Mouse (Mus musculus) megakaryocyte, embryonic 14.5 days (primary cell): Measurements from ENCODE around the gene Scgb3a1. TPM values are rescaled to one million over a fixed set of nuclear protein-coding genes. Genes with fewer than 3 reads are reported as not detected.

ENCODE experiments used
- H3K27me3 ChIP-seq: replicated peaks from 2 replicates; pipeline ENCODE3; 2012; ENCODE audit warnings: inconsistent platforms
- H3K36me3 ChIP-seq: replicated peaks from 2 replicates; pipeline ENCODE3; 2012; ENCODE audit warnings: low read length, inconsistent platforms, mixed read lengths
- H3K4me1 ChIP-seq: 2 replicates; pipeline ENCODE4 v1.6.1; 2012; ENCODE audit warnings: inconsistent platforms
- H3K4me3 ChIP-seq: replicated peaks from 2 replicates; pipeline ENCODE3; 2012; ENCODE audit warnings: moderate library complexity, mild to moderate bottlenecking, inconsistent platforms
- H3K9me3 ChIP-seq: 2 replicates; pipeline ENCODE4 v1.6.1; 2012; ENCODE audit warnings: inconsistent platforms
- FLI1 ChIP-seq: IDR thresholded peaks from 2 replicates; pipeline ENCODE4 v1.6.1; 2012; ENCODE audit warnings: low read length, inconsistent platforms, mixed read lengths
- GATA1 ChIP-seq: IDR thresholded peaks from 3 replicates; pipeline ENCODE4 v1.6.1; 2012; ENCODE audit warnings: mixed read lengths, low read length, inconsistent platforms, borderline replicate concordance
- polyA plus RNA-seq: library from polyadenylated mRNA; stranded (reverse); fragments of >175 nt; gene quantifications from 2 replicates; pipeline ENCODE4 v1.2.3, GENCODE M21; 2012; ENCODE audit warnings: low replicate concordance; ENCODE audit not compliant: insufficient read depth

The Scgb3a1 gene
- polyA plus RNA-seq, 1 experiment = not detected

GRCm38 (mm10) chr11:49635671-49636070, 27.7 kb upstream of the Scgb3a1 start:
- TF ChIP-seq GATA1 (no peak), FLI1 (no peak)
- H3K27me3 ChIP-seq = peaks cover 84% of the 10 kb centered on the region
- H3K36me3 ChIP-seq = no peaks in the 10 kb centered on the region
- H3K4me1 ChIP-seq = peaks cover 28% of the 10 kb centered on the region
- H3K4me3 ChIP-seq = no peak overlapping the region
- H3K9me3 ChIP-seq = peaks cover 27% of the 10 kb centered on the region

DNA sequence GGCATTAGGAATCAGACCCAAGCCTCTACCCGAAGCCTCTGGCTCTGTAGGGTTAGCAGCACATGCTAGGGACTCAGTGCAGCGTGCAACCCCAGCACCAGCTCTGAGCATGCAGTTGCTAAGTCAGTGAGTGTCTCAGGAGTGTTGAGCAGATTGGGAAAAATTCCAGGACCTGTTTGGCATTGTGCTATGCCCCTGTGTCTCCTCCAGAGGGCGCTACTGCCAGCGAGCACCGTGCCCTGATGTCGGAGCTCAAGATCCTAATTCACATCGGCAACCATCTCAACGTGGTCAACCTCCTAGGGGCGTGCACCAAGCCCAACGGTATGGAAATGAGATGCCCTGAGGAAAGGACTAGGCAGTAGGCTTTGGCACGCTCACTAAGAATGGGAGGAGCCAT, 27.0 kb upstream of the Scgb3a1 start:
- Histone ChIP-seq H3K27me3 (peaks cover 85% of the 10 kb centered on the region), H3K4me3 (no peak overlapping the region), H3K4me1 (peaks cover 28% of the 10 kb centered on the region), H3K9me3 (peaks cover 35% of the 10 kb centered on the region), H3K36me3 (no peaks in the 10 kb centered on the region)
- TF ChIP-seq FLI1 (no peak), GATA1 (no peak)

DNA sequence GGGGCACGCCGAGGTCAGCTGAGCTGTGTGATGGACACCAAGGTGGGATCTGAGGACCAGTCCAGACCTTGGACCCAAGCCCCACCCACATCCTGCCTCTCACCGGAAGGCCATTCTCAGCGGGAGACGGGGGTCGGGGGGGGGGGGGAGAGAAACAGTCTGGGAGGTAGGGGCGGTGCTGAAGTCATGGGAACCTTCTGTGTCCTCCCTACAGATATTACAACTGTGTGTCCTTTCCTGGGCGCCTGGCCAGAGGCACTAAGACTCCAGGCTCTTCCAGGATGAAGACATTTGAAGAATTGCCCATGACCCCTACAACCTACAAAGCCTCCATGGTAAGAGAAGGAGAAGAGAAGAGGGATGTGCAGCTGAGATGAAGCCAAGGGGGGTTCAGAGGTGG, 17.7 kb upstream of the Scgb3a1 start:
- Histone ChIP-seq H3K4me1 (peaks cover 18% of the 10 kb centered on the region), H3K36me3 (no peaks in the 10 kb centered on the region), H3K27me3 (peaks cover 64% of the 10 kb centered on the region), H3K9me3 (peaks cover 17% of the 10 kb centered on the region), H3K4me3 (no peak overlapping the region)
- no peak for TF ChIP-seq FLI1
- TF ChIP-seq GATA1 = no peak

DNA sequence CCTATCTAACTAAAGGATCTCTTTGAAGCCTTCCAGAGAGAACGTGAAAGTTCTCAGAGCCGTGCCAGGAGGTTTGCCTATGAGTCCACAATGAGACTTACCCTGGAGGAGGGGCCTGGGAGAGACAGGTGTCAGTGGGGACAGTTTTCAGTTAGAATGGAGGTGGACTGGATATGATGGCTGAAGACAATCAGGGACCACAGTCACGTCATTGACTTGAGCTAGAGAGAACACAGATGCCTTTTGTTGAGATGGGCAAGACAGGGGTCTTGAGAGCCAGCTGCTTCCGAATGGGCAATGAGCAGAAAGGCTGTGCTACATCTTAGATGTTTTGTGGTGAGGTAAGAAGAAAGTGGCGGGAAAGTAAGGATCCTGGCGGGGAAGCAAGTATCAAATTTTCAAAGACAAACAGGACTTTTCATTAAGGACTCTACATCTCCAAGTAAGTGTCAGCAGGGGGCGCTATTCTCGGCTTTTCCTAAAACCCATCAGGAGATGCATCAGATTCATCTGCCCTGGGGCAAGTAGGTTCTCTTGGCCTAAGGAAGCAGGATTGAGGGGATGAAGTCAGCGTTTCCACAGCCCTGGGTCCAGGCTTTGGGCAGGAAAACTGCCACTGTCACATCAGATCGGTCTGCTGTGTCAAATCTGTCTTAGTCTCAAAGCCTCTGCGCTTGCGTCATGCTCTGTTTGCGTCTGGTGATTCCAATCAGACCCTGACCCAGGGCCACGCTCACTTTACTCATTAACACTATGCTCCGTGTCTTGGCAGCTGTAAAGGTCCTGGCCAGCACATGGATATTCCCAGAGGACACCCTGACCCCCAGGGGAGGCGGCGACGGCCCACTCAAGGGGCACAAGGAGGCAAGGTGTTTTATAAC, 13.1 kb upstream of the Scgb3a1 start:
- no peaks in the 10 kb centered on the region for H3K36me3 ChIP-seq
- no peak for TF ChIP-seq FLI1
- no peak for TF ChIP-seq GATA1
- H3K4me3 ChIP-seq = no peak overlapping the region
- H3K9me3 ChIP-seq = peaks cover 15% of the 10 kb centered on the region
- peaks cover 38% of the 10 kb centered on the region for H3K27me3 ChIP-seq
- peaks cover 47% of the 10 kb centered on the region for H3K4me1 ChIP-seq

GRCm38 (mm10) chr11:49650994-49651761, 12.2 kb upstream of the Scgb3a1 start:
- H3K9me3 ChIP-seq = peaks cover 15% of the 10 kb centered on the region
- peaks cover 44% of the 10 kb centered on the region for H3K4me1 ChIP-seq
- peaks cover 32% of the 10 kb centered on the region for H3K27me3 ChIP-seq
- peak overlapping the region; percentile 68 for H3K4me3 ChIP-seq
- TF ChIP-seq FLI1 = no peak
- TF ChIP-seq GATA1 = no peak
- no peaks in the 10 kb centered on the region for H3K36me3 ChIP-seq

GRCm38 (mm10) chr11:49651762-49652322, 11.6 kb upstream of the Scgb3a1 start:
- Histone ChIP-seq H3K4me3 (peak overlapping the region; percentile 50), H3K27me3 (peaks cover 27% of the 10 kb centered on the region), H3K9me3 (peaks cover 15% of the 10 kb centered on the region), H3K4me1 (peaks cover 46% of the 10 kb centered on the region), H3K36me3 (no peaks in the 10 kb centered on the region)
- no peak for TF ChIP-seq GATA1
- TF ChIP-seq FLI1 = no peak

GRCm38 (mm10) chr11:49652401-49653078, 10.9 kb upstream of the Scgb3a1 start:
- TF ChIP-seq FLI1 = no peak
- no peak for TF ChIP-seq GATA1
- H3K27me3 ChIP-seq = peaks cover 21% of the 10 kb centered on the region
- peaks cover 15% of the 10 kb centered on the region for H3K9me3 ChIP-seq
- peak overlapping the region; percentile 72 for H3K4me3 ChIP-seq
- peaks cover 41% of the 10 kb centered on the region for H3K4me1 ChIP-seq
- H3K36me3 ChIP-seq = no peaks in the 10 kb centered on the region

GRCm38 (mm10) chr11:49653079-49653408, 10.4 kb upstream of the Scgb3a1 start:
- no peaks in the 10 kb centered on the region for H3K36me3 ChIP-seq

GRCm38 (mm10) chr11:49654651-49655050, 8.8 kb upstream of the Scgb3a1 start:
- Histone ChIP-seq H3K4me1 (peaks cover 62% of the 10 kb centered on the region), H3K36me3 (no peaks in the 10 kb centered on the region), H3K27me3 (peaks cover 16% of the 10 kb centered on the region), H3K4me3 (no peak overlapping the region), H3K9me3 (peaks cover 15% of the 10 kb centered on the region)
- no peak for TF ChIP-seq GATA1
- no peak for TF ChIP-seq FLI1

More at GRCm38 (mm10) chr11:49653079-49653408, 10.4 kb upstream of the Scgb3a1 start:
- Histone ChIP-seq H3K9me3 (peaks cover 15% of the 10 kb centered on the region), H3K27me3 (peaks cover 17% of the 10 kb centered on the region), H3K4me3 (peak overlapping the region; percentile 72), H3K4me1 (peaks cover 46% of the 10 kb centered on the region)
- TF ChIP-seq GATA1 = no peak
